Mouse (Mus musculus) kidney, adult 11 months (tissue): ENCODE data around the gene 1700016D06Rik.

ENCODE experiments used
- DNase-seq: peaks from one replicate; pipeline ENCODE4 v3.0.0; 2022

Gene 1700016D06Rik

GRCm38 (mm10) chr8:11634331-11635011 lies 66.4 kb downstream of the 1700016D06Rik start:
- no peak for DNase-seq

- DNase-seq = peak; percentile 56
Observed at GRCm38 (mm10) chr8:11633414-11633813, 67.4 kb downstream of the 1700016D06Rik start.

- peak; percentile 77 for DNase-seq
Observed at GRCm38 (mm10) chr8:11632406-11632805, 68.5 kb downstream of the 1700016D06Rik start.

- no peak for DNase-seq
Observed at GRCm38 (mm10) chr8:11629206-11629605, 71.7 kb downstream of the 1700016D06Rik start.

- no peak for DNase-seq
Observed at GRCm38 (mm10) chr8:11628506-11629132, 72.2 kb downstream of the 1700016D06Rik start.

GRCm38 (mm10) chr8:11627717-11628116 lies 73.1 kb downstream of the 1700016D06Rik start:
- DNase-seq = peak; percentile 21

GRCm38 (mm10) chr8:11625084-11625483 lies 75.8 kb downstream of the 1700016D06Rik start:
- no peak for DNase-seq

GRCm38 (mm10) chr8:11619091-11619490 lies 81.8 kb downstream of the 1700016D06Rik start:
- DNase-seq = no peak

- DNase-seq = no peak
Observed at GRCm38 (mm10) chr8:11618063-11618462, 82.8 kb downstream of the 1700016D06Rik start.

GRCm38 (mm10) chr8:11616294-11616693 lies 84.6 kb downstream of the 1700016D06Rik start:
- no peak for DNase-seq

- no peak for DNase-seq
Observed at GRCm38 (mm10) chr8:11614126-11614835, 86.6 kb downstream of the 1700016D06Rik start.

GRCm38 (mm10) chr8:11608848-11609247 lies 92.0 kb downstream of the 1700016D06Rik start:
- DNase-seq = no peak
